Mouse (Mus musculus): ENCODE results near the gene H2al2a.

DNA sequence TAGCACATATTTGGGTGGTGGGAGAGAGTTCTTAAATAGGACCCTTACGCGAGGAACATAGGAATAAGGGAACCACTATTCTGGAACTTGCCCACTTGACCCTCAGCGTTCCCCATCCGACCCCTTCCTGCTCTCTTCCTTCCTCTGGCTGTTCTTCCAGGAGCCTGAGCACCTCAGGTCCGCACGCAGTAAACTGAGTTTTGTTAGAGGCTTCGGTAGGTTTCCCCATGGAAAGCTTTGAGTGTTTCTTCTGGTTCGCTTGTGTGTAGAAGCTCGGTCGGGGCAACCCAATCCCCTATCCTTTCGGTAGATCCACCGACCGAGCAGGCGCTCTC lies 29.0 kb upstream of the H2al2a start:
- no peak for TF ChIP-seq CTCF (IDR thresholded peaks at IDR 0.05; ENCODE audit: low read depth)
- no peak for TF ChIP-seq EP300 (optimal IDR thresholded peaks at IDR 0.05)

Data from stomach, postnatal 0 days (tissue).